Mouse (Mus musculus): ENCODE results near the gene Blzf1. TPM values are rescaled to one million over a fixed set of nuclear protein-coding genes. Genes with fewer than 3 reads are reported as not detected.
A peak's percentile ranks its signal among the peaks of the same experiment; 100 is the strongest.

The Blzf1 gene
- polyA plus RNA-seq, 1 experiment = 1.3 TPM

DNA sequence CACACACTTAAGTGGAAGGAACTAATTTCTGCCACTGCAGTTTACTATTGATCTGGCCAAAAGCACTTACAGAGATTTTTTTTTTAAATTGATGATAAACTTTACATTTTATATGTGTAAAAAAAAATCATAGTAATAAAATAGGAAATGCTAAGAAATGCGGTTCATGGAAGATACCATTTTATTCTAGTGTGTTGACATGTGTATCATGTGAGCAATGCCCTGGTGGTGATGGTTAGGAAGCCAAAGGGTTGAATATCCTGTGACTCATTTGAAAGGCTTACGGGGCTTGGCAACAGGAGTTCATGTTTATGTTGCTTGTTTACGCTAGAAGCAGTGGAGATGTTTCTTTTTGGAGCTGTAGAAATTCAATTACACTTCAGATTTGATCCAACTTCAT is 30.7 kb downstream of the Blzf1 start:
- Histone ChIP-seq H3K27ac (ENCODE audit: insufficient read depth, low read length) (no peak overlapping the region), H3K36me3 (ENCODE audit: control insufficient read depth, insufficient read depth, low read length) (peaks cover 2% of the 10 kb centered on the region), H3K4me1 (ENCODE audit: control insufficient read depth, insufficient read depth, insufficient read length) (no peaks in the 10 kb centered on the region), H3K4me3 (ENCODE audit: extremely low read depth, insufficient read depth, insufficient read length) (no peak overlapping the region), H3K27me3 (ENCODE audit: control insufficient read depth, insufficient read depth, low read length) (no peaks in the 10 kb centered on the region)
- WGBS = 93% methylated on average over 3 of the region's 3 CpGs
- TF ChIP-seq POLR2A (IDR thresholded peaks at IDR 0.05; ENCODE audit: low read depth, low read length) = no peak
- no peak for TF ChIP-seq CTCF (IDR thresholded peaks at IDR 0.05; ENCODE audit: extremely low read depth, insufficient read depth, insufficient read length, insufficient replicate concordance)
- no peak for DNase-seq (ENCODE audit: low read depth in 1 of 2, low spot score in 2 of 2)

DNA sequence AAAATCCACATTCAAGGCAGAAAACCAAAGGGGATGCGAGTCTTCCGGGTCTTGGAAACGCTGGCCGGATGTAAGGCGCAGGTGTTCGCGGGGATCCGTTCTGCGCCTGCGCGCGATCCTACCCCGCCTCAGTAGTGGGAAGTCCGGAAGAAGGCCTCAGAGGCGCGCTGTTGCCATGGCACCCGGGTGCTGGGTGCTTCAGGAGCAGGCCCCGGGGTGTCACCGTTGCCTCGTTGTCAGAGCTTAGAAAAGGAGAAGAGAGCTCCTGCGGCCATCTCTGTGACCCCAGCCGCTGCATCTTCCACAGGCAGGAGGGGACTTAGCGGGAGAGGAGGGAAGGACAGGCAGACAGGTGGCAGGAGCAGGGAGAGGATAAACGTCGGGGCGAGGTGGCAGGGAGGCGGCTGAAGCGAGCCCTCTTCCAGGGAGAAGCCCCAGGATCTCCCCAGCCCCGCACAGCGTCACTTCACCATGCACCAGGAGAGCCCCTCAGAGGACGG is 31.8 kb downstream of the Blzf1 start, which contains the start of gene Ccdc181:
Ccdc181 (plus strand) TSS at position 131 of the 500 bp plus-strand sequence.
- TF ChIP-seq POLR2A (IDR thresholded peaks at IDR 0.05; ENCODE audit: low read depth, low read length) = no peak
- TF ChIP-seq CTCF (IDR thresholded peaks at IDR 0.05; ENCODE audit: extremely low read depth, insufficient read depth, insufficient read length, insufficient replicate concordance) = no peak
- Histone ChIP-seq H3K4me3 (ENCODE audit: extremely low read depth, insufficient read depth, insufficient read length) (peak within 1 kb of the TSS; percentile 83), H3K36me3 (ENCODE audit: control insufficient read depth, insufficient read depth, low read length) (peaks cover under 1% of the 10 kb centered on the region), H3K27me3 (ENCODE audit: control insufficient read depth, insufficient read depth, low read length) (no peaks in the 10 kb centered on the region), H3K4me1 (ENCODE audit: control insufficient read depth, insufficient read depth, insufficient read length) (no peaks in the 10 kb centered on the region), H3K27ac (ENCODE audit: insufficient read depth, low read length) (0 out of 2 replicates have a peak within 1 kb of the TSS, but pooled peaks have one; percentile 48)
- peak; percentile 90 to 97 for DNase-seq (ENCODE audit: low read depth in 1 of 2, low spot score in 2 of 2)
- WGBS = under 1% methylated on average over 31 of the region's 31 CpGs

DNA sequence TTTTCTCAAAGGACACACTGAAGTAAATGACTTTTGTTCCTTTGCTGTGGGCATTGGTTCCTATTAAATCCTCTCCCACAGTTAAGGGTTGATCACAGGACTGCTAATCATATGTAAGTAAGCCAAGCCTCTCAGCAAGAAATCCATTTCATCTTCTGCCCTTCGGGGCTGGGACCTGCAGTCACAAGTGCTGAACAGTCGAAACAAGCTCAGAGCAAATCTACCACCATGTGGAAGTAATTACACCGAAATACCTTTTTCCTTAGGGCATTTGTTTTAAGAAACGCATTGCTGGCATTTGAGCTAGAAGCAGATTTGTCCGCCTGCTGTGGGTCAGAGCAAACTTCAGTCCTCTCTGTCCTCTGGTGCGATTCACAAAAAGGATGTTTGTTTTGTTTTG is 33.6 kb downstream of the Blzf1 start:
- no peak for DNase-seq (ENCODE audit: low read depth in 1 of 2, low spot score in 2 of 2)
- no peaks in the 10 kb centered on the region for H3K4me1 ChIP-seq (ENCODE audit: control insufficient read depth, insufficient read depth, insufficient read length)
- WGBS = 89% methylated on average over 6 of the region's 6 CpGs
- H3K27me3 ChIP-seq (ENCODE audit: control insufficient read depth, insufficient read depth, low read length) = no peaks in the 10 kb centered on the region
- no peak overlapping the region for H3K4me3 ChIP-seq (ENCODE audit: extremely low read depth, insufficient read depth, insufficient read length)
- H3K36me3 ChIP-seq (ENCODE audit: control insufficient read depth, insufficient read depth, low read length) = no peaks in the 10 kb centered on the region
- no peak overlapping the region for H3K27ac ChIP-seq (ENCODE audit: insufficient read depth, low read length)
- TF ChIP-seq POLR2A (IDR thresholded peaks at IDR 0.05; ENCODE audit: low read depth, low read length) = no peak
- no peak for TF ChIP-seq CTCF (IDR thresholded peaks at IDR 0.05; ENCODE audit: extremely low read depth, insufficient read depth, insufficient read length, insufficient replicate concordance)

DNA sequence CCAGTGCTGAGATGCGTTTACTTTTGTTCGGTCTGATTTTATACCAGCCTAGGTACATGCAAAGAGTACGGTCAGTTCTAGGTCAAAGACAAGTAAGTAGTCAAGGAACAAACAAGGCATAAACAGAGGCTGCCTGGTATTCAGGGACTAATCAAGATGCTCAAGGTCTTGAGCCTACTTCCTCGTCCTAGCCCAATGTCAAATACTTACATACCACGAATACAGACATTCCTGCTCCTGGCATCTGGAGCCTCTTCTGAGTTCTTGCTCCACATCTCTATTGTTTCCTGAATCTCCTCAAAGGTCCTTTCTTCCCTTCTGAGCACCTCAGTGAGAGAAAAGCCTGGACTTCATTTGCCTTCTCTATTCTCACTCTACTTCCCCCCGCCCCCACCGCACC is 36.3 kb downstream of the Blzf1 start:
- WGBS = 93% methylated on average over 7 of the region's 7 CpGs

DNA sequence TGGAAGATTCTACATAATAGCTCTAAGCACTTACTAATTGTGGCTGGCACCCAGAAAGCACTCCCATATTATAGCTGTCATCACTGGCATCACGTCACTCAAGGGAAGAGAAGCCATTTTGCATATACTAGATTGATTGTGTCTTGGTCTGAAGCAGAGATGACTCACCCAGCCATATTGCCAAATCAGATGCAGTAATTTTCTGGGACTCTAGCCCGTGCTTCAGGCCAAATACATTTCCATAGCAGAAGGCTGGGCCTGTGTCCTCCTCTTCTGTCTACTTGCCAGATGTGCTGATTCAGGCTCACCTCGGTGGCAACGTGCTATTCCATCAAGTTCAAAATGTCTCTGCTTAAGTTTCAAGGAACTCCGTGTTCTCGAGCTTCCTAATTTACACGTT is 45.7 kb downstream of the Blzf1 start:
- H3K4me3 ChIP-seq (ENCODE audit: extremely low read depth, insufficient read depth, insufficient read length) = no peak overlapping the region
- no peak overlapping the region for H3K27ac ChIP-seq (ENCODE audit: insufficient read depth, low read length)
- TF ChIP-seq POLR2A (IDR thresholded peaks at IDR 0.05; ENCODE audit: low read depth, low read length) (no peak), CTCF (IDR thresholded peaks at IDR 0.05; ENCODE audit: extremely low read depth, insufficient read depth, insufficient read length, insufficient replicate concordance) (no peak)
- H3K36me3 ChIP-seq (ENCODE audit: control insufficient read depth, insufficient read depth, low read length) = peaks cover 4% of the 10 kb centered on the region
- WGBS = 94% methylated on average over 7 of the region's 7 CpGs
- H3K4me1 ChIP-seq (ENCODE audit: control insufficient read depth, insufficient read depth, insufficient read length) = no peaks in the 10 kb centered on the region
- no peak for DNase-seq (ENCODE audit: low read depth in 1 of 2, low spot score in 2 of 2)
- H3K27me3 ChIP-seq (ENCODE audit: control insufficient read depth, insufficient read depth, low read length) = no peaks in the 10 kb centered on the region

More for the DNA sequence above, 36.3 kb downstream of the Blzf1 start:
- Histone ChIP-seq H3K27ac (ENCODE audit: insufficient read depth, low read length) (no peak overlapping the region), H3K27me3 (ENCODE audit: control insufficient read depth, insufficient read depth, low read length) (no peaks in the 10 kb centered on the region), H3K4me3 (ENCODE audit: extremely low read depth, insufficient read depth, insufficient read length) (no peak overlapping the region), H3K4me1 (ENCODE audit: control insufficient read depth, insufficient read depth, insufficient read length) (no peaks in the 10 kb centered on the region), H3K36me3 (ENCODE audit: control insufficient read depth, insufficient read depth, low read length) (no peaks in the 10 kb centered on the region)
- TF ChIP-seq POLR2A (IDR thresholded peaks at IDR 0.05; ENCODE audit: low read depth, low read length) = no peak
- no peak for TF ChIP-seq CTCF (IDR thresholded peaks at IDR 0.05; ENCODE audit: extremely low read depth, insufficient read depth, insufficient read length, insufficient replicate concordance)
- no peak for DNase-seq (ENCODE audit: low read depth in 1 of 2, low spot score in 2 of 2)

DNA sequence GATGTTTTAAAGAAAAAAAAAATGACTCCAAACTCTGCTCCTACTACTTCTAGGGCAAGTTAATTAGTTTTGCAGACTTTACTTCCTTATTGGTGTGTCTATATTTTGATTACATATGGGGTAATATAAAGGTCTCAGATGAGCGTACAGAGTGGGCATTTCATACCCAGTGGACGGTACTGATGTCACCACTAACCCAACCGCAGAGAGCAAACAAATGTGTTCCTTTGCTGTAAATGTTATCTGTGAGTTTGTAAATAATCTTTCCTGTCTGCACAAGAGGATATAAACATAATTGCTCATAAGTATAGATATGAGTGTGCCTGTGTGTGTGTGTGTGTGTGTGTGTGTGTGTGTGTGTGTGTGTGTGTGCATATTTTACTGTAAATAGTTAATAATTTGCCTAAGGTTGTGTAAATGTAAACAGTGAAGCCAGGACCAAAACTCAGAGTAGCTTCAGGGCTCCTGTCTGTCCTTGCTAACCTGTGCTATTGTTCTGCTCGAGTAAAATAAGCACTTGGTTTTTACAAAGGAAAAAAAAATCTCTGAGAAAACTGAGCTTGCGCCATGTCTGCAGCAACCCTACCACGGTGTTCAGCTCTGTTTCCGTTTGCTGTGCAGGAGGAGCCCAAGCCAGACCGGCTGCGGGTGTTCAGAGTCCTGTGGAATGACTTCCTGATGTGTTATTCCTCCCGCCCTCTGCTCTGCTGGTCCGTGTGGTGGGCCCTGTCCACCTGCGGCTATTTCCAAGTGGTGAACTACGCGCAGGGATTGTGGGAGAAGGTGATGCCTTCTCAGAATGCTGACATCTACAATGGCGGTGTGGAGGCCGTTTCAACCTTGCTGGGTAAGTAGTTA is 46.9 kb downstream of the Blzf1 start:
- no peak for DNase-seq (ENCODE audit: low read depth in 1 of 2, low spot score in 2 of 2)
- H3K36me3 ChIP-seq (ENCODE audit: control insufficient read depth, insufficient read depth, low read length) = peaks cover 4% of the 10 kb centered on the region
- TF ChIP-seq CTCF (IDR thresholded peaks at IDR 0.05; ENCODE audit: extremely low read depth, insufficient read depth, insufficient read length, insufficient replicate concordance) = no peak
- TF ChIP-seq POLR2A (IDR thresholded peaks at IDR 0.05; ENCODE audit: low read depth, low read length) = no peak
- WGBS = 93% methylated on average over 16 of the region's 16 CpGs
- H3K4me3 ChIP-seq (ENCODE audit: extremely low read depth, insufficient read depth, insufficient read length) = no peak overlapping the region
- H3K27me3 ChIP-seq (ENCODE audit: control insufficient read depth, insufficient read depth, low read length) = no peaks in the 10 kb centered on the region
- H3K4me1 ChIP-seq (ENCODE audit: control insufficient read depth, insufficient read depth, insufficient read length) = no peaks in the 10 kb centered on the region
- no peak overlapping the region for H3K27ac ChIP-seq (ENCODE audit: insufficient read depth, low read length)

DNA sequence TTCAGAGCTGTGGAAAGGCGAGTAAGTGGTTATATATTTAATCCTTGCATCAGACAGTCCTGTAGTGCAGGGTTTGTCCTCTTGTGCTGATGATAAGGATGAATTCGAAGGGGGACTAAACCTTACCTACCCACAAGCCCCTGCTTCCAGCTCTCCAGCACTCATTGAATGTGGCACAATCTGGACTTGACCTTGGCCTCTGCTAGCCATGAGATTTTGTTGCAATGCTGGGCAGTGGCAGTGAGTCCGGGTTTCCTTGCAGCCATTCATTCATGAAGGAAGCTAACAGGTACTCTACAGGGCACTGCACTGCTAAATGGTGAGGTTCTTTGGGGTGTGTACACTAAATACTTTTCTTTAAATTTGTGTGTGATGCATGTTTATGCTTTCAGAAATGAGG is 52.5 kb downstream of the Blzf1 start:
- 87% methylated on average over 3 of the region's 3 CpGs for WGBS
- H3K36me3 ChIP-seq (ENCODE audit: control insufficient read depth, insufficient read depth, low read length) = no peaks in the 10 kb centered on the region; the same call in 1 of the 2 replicates
- H3K4me1 ChIP-seq (ENCODE audit: control insufficient read depth, insufficient read depth, insufficient read length) = no peaks in the 10 kb centered on the region

More for the DNA sequence above, 52.5 kb downstream of the Blzf1 start:
- Histone ChIP-seq H3K4me3 (ENCODE audit: extremely low read depth, insufficient read depth, insufficient read length) (no peak overlapping the region), H3K27me3 (ENCODE audit: control insufficient read depth, insufficient read depth, low read length) (no peaks in the 10 kb centered on the region), H3K27ac (ENCODE audit: insufficient read depth, low read length) (no peak overlapping the region)
- TF ChIP-seq POLR2A (IDR thresholded peaks at IDR 0.05; ENCODE audit: low read depth, low read length) (no peak), CTCF (IDR thresholded peaks at IDR 0.05; ENCODE audit: extremely low read depth, insufficient read depth, insufficient read length, insufficient replicate concordance) (no peak)
- no peak for DNase-seq (ENCODE audit: low read depth in 1 of 2, low spot score in 2 of 2)

All from spleen, adult 2 months (tissue).